Mouse (Mus musculus) thymus, adult 2 months (tissue): ENCODE data around the gene Fuz. TPM values are rescaled to one million over a fixed set of nuclear protein-coding genes. Genes with fewer than 3 reads are reported as not detected.

Experiments used
- DNase-seq: peaks from one replicate; pipeline ENCODE4 v3.0.0; 2021
- H3K27ac ChIP-seq: fragments of 200-500 bp; 2 replicates; pipeline ENCODE4 v1.5.1; 2012; ENCODE audit warnings: low read length, control low read depth; ENCODE audit not compliant: control insufficient read depth, insufficient read depth
- H3K27me3 ChIP-seq: fragments of 200-500 bp; 2 replicates; pipeline ENCODE4 v1.6.1; 2012; ENCODE audit warnings: mild to moderate bottlenecking, low read length, moderate library complexity, mixed read lengths; ENCODE audit not compliant: control insufficient read depth, insufficient read depth
- H3K36me3 ChIP-seq: fragments of 200-500 bp; 2 replicates; pipeline ENCODE4 v1.6.1; 2012; ENCODE audit warnings: mild to moderate bottlenecking, low read length, moderate library complexity; ENCODE audit not compliant: control insufficient read depth, insufficient read depth
- H3K4me1 ChIP-seq: fragments of 200-500 bp; replicated peaks from 2 replicates; pipeline ENCODE4 v1.6.1; 2012; ENCODE audit warnings: low read length; ENCODE audit not compliant: control insufficient read depth, insufficient read depth
- H3K4me3 ChIP-seq: fragments of 200-500 bp; 2 replicates; pipeline ENCODE4 v1.5.1; 2012; ENCODE audit warnings: mild to moderate bottlenecking, low read length, control low read depth, moderate library complexity; ENCODE audit not compliant: control insufficient read depth, insufficient read depth
- CTCF ChIP-seq: fragments of 200-500 bp; IDR thresholded peaks from 2 replicates; pipeline ENCODE4 v1.5.1; 2012; ENCODE audit warnings: mild to moderate bottlenecking, control low read depth, low read length, moderate library complexity, borderline replicate concordance; ENCODE audit not compliant: control insufficient read depth, poor library complexity, insufficient read depth; ENCODE audit errors: extremely low read depth
- POLR2A ChIP-seq: fragments of 200-500 bp; IDR thresholded peaks from 2 replicates; pipeline ENCODE4 v1.6.1; 2012; ENCODE audit warnings: mild to moderate bottlenecking, low read length, control low read depth, moderate library complexity; ENCODE audit not compliant: control insufficient read depth, poor library complexity, insufficient read depth; ENCODE audit errors: extremely low read depth
- WGBS: fragments of 180-500 bp; shearing (Covaris S2); methylation state at CpG from one replicate; pipeline ENCODE4 v1.1.7; 2018; 5-methylcytosine and 5-hydroxymethylcytosine counted together
- polyA plus RNA-seq: library from polyadenylated mRNA; depleted of rRNA; stranded (reverse); fragments of >200 nt; gene quantifications from 2 replicates; pipeline ENCODE4 v1.2.3, GENCODE M21; 2012; rRNA removed

Fuz gene
- polyA plus RNA-seq: 60.9 and 73.3 TPM in 2 replicates

- under 1% methylated on average over 34 of the region's 34 CpGs for WGBS
- TF ChIP-seq POLR2A (0 out of 2 replicates have a peak, but pooled peaks have one; percentile 37), CTCF (peak; percentile 86)
- H3K27me3 ChIP-seq: no peaks in the 10 kb centered on the region
- peak; percentile 83 for DNase-seq
- H3K4me1 ChIP-seq: peaks cover 26% of the 10 kb centered on the region
- H3K4me3 ChIP-seq: peak within 1 kb of the TSS; percentile 97
- no peaks in the 10 kb centered on the region for H3K36me3 ChIP-seq
- H3K27ac ChIP-seq: peak within 1 kb of the TSS; percentile 57
These were observed at the start of gene Fuz for GRCm38 (mm10) chr7:44895593-44896434. TSS of gene Fuz (plus strand) at chr7:44896079.

DNA sequence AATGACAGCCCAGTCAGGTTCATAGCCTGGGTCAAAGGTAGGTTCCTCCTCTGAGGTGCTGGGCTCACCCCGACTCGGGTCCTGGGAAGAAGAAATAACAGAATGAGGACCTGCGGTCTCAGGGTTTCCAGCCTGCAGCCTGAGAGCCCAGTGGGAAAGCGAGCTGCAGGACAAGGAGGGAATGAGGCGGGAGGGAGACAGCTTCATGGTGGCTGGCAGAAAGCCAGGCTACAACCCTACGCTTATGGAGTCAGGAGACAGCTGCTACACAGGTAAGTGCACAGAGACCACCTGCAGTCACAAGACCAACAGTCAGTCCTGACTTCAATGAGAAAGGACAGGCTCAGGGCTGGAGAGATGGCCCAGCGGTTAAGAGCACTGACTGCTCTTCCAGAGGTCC is 49.1 kb upstream of the Fuz start:
- no peak for DNase-seq
- H3K4me1 ChIP-seq: peaks cover 18% of the 10 kb centered on the region
- no peaks in the 10 kb centered on the region for H3K27me3 ChIP-seq
- WGBS: 98% methylated on average over 7 of the region's 7 CpGs
- TF ChIP-seq POLR2A (no peak), CTCF (no peak)
- no peak overlapping the region for H3K4me3 ChIP-seq
- H3K27ac ChIP-seq: no peak overlapping the region
- H3K36me3 ChIP-seq: peaks cover 26% of the 10 kb centered on the region

DNA sequence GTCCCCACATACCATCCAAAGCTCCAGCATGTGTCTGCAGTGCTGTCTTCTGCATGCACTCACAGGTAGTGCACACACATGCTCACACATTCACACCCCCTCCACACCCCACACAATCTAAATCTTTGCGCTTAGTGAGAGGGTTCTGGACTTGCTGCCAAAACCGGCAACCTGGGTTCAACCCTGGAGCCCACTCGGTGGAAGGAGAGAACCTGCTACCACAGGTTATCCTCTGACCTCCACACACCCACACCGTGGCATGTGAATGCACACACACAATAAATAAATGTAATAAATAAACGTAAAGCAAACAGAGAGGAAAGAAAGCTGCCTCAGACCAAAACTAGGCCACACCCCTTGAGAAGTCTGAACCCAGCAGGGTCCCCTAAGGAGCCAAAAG is 48.1 kb upstream of the Fuz start:
- no peak overlapping the region for H3K27ac ChIP-seq
- no peaks in the 10 kb centered on the region for H3K27me3 ChIP-seq
- DNase-seq: no peak
- peak overlapping the region; percentile 79; the same call in 1 of the 2 replicates for H3K4me3 ChIP-seq
- WGBS: 80% methylated on average over 5 of the region's 5 CpGs
- peaks cover 21% of the 10 kb centered on the region for H3K36me3 ChIP-seq
- TF ChIP-seq POLR2A (no peak), CTCF (no peak)
- peaks cover 18% of the 10 kb centered on the region for H3K4me1 ChIP-seq

DNA sequence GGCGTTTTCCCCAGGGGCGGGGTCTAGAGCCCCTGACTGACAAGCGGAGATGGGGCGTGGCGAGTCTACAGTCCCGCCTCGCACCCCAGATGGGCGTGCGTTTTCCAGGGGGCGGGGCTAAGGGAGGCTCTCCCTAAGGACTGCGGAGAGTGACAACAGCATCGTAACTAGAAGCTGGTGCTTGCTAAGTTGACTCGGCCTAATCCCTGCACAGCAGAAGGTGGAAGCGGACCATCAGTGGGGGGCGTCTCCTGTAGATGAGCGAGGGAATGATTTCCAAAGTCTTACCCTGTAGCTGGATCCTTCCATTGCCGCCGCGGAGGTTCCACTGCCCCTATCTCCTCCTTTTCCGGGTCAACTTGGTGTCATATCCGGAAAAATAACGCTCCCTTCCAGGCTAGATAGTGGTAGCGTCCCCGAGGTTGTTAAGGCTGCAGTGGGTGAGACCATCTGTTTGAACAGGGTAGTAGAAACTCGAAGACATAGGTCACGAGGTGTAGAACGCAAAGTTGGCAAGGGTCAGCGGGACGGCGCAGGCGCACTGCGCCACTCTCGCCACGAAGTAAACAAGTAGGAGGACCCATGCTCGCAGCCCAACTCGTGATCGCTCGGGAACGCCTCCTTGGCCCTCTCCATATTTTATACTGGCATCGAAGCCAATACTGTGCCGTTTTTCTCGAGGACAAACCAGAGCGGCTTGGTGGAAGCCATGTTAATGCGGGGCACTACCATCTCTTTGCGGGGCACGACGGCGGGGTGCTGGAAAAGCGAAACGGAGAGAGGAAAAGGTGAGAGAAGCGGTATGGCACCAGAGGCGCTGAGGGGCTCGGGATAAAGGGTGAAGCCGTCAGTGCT is 47.1 kb upstream of the Fuz start, which contains the start of the genes Akt1s1 and Tbc1d17:
TSS of gene Akt1s1 (plus strand) at position 431 of the 855 bp plus-strand sequence.
TSS of gene Tbc1d17 (minus strand) at position 519 of the 855 bp plus-strand sequence.
- peak; percentile 46; the same call in 1 of the 2 replicates for TF ChIP-seq CTCF
- TF ChIP-seq POLR2A: no peak
- DNase-seq: peak; percentile 98
- Histone ChIP-seq H3K27me3 (no peaks in the 10 kb centered on the region), H3K36me3 (peaks cover 14% of the 10 kb centered on the region), H3K27ac (peak within 1 kb of the TSS; percentile 88), H3K4me1 (peaks cover 21% of the 10 kb centered on the region), H3K4me3 (peak within 1 kb of the TSS; percentile 79)
- WGBS: under 1% methylated on average over 54 of the region's 54 CpGs

DNA sequence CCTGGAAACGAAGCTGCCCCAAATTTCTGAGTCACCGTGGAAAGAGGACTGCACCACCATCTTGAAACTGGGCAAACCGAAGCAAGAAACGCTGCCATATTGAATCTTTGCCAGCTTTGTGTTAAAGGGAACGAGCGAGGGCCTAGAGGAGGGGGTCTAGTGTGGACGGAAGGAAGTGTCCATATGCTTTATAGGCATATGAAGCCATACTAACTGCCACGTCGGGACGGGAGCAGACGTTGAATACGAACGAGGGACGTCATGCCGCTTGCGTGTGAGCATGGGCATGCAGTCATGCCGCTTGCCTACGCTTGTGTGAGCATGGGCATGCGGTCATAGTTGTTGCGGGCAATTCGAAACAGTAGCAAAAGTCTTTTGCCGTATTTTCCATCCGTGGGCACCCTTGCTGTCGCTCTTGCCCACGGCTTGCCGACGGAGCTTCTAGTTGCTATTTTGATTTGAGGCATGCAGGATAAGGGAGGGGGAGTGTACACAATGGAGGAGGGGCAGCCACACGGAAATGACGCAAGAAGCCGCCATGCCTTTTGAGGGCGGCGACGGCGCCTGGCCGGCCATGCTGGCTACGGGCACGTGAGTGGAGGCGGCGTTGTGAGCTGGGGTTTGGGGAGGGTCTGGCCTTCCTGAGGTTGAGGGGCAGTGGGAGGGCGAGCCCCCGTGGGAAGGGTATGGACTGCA is 46.3 kb upstream of the Fuz start:
- H3K4me3 ChIP-seq: peak overlapping the region; percentile 79
- H3K4me1 ChIP-seq: peaks cover 24% of the 10 kb centered on the region
- H3K27ac ChIP-seq: peak overlapping the region; percentile 88
- WGBS: under 1% methylated on average over 41 of the region's 41 CpGs
- H3K36me3 ChIP-seq: peaks cover 9% of the 10 kb centered on the region
- no peaks in the 10 kb centered on the region for H3K27me3 ChIP-seq
- peak; percentile 87 for DNase-seq
- TF ChIP-seq POLR2A: peak; percentile 58
- no peak for TF ChIP-seq CTCF
